Mouse (Mus musculus) v-Abl transformed pro-B cells (cell line): Measurements from ENCODE around the gene Wwc2.

Experiments
- in situ Hi-C, 2 experiments: fragments of 400-800 bp; cut with MboI; formaldehyde crosslinking; loops; one replicate each; pipeline ENCODE4 v1.15.1; 2025; ENCODE audit not compliant: unreplicated experiment in 2 of 2

The Wwc2 gene

GRCm38 (mm10) chr8:47957560-47957959, 33.2 kb downstream of the Wwc2 start:
- in situ Hi-C loops: loop anchor here (10.0 to 25.0 kb wide), 2 partner anchors 57 to 270 kb away; partner anchors contain the start of gene Ing2 (in 1 of the 2)

- in situ Hi-C loops: loop anchor here (5.0 to 25.0 kb wide), 4 partner anchors 36 to 264 kb away; partner anchors contain the start of gene Ing2 (in 1 of the 2)
Measured at GRCm38 (mm10) chr8:47951380-47951932, 39.3 kb downstream of the Wwc2 start.

- in situ Hi-C loops: loop anchor here in 1 of 2 experiments (10.0 kb wide), 1 partner anchor 244 kb away; no protein-coding TSS in a partner anchor
Measured at GRCm38 (mm10) chr8:47948836-47949235, 41.9 kb downstream of the Wwc2 start.

GRCm38 (mm10) chr8:47947672-47948618, 42.8 kb downstream of the Wwc2 start:
- in situ Hi-C loops: loop anchor here in 1 of 2 experiments (10.0 kb wide), 1 partner anchor 243 kb away; no protein-coding TSS in a partner anchor

GRCm38 (mm10) chr8:47943049-47943448, 47.7 kb downstream of the Wwc2 start:
- in situ Hi-C loops: loop anchor here in 1 of 2 experiments (10.0 kb wide), 1 partner anchor 238 kb away; no protein-coding TSS in a partner anchor

GRCm38 (mm10) chr8:47941028-47941427, 49.7 kb downstream of the Wwc2 start:
- in situ Hi-C loops: loop anchor here in 1 of 2 experiments (10.0 kb wide), 1 partner anchor 236 kb away; no protein-coding TSS in a partner anchor

- in situ Hi-C loops: loop anchor here in 1 of 2 experiments (10.0 kb wide), 1 partner anchor 235 kb away; no protein-coding TSS in a partner anchor
Measured at GRCm38 (mm10) chr8:47939933-47940870, 50.5 kb downstream of the Wwc2 start.

- in situ Hi-C loops: no loop called here
Measured at GRCm38 (mm10) chr8:47939217-47939616, 51.5 kb downstream of the Wwc2 start.

- in situ Hi-C loops: no loop called here
Measured at GRCm38 (mm10) chr8:47936386-47936785, 54.3 kb downstream of the Wwc2 start.

GRCm38 (mm10) chr8:47935461-47935860, 55.3 kb downstream of the Wwc2 start:
- in situ Hi-C loops: no loop called here

- in situ Hi-C loops: no loop called here
Measured at GRCm38 (mm10) chr8:47933087-47933486, 57.6 kb downstream of the Wwc2 start.

GRCm38 (mm10) chr8:47932028-47932790, 58.5 kb downstream of the Wwc2 start:
- in situ Hi-C loops: no loop called here

GRCm38 (mm10) chr8:47931371-47931770, 59.4 kb downstream of the Wwc2 start:
- in situ Hi-C loops: no loop called here

- in situ Hi-C loops: no loop called here
Measured at GRCm38 (mm10) chr8:47929615-47930014, 61.1 kb downstream of the Wwc2 start.

GRCm38 (mm10) chr8:47928604-47929185, 62.0 kb downstream of the Wwc2 start:
- in situ Hi-C loops: no loop called here

GRCm38 (mm10) chr8:47924921-47925320, 65.8 kb downstream of the Wwc2 start:
- in situ Hi-C loops: no loop called here

GRCm38 (mm10) chr8:47922816-47923215, 67.9 kb downstream of the Wwc2 start:
- in situ Hi-C loops: no loop called here

GRCm38 (mm10) chr8:47922011-47922410, 68.7 kb downstream of the Wwc2 start:
- in situ Hi-C loops: no loop called here

GRCm38 (mm10) chr8:47920575-47921144, 70.1 kb downstream of the Wwc2 start:
- in situ Hi-C loops: no loop called here
